Mouse (Mus musculus) spleen, adult 2 months (tissue): ENCODE results near the gene Actl6a.

ENCODE experiments used
- CTCF ChIP-seq: fragments of 200-500 bp; IDR thresholded peaks from 2 replicates; pipeline ENCODE4 v1.5.1; 2011; ENCODE audit warnings: mild to moderate bottlenecking, inconsistent platforms; ENCODE audit not compliant: insufficient read depth, insufficient read length, insufficient replicate concordance; ENCODE audit errors: extremely low read depth
- POLR2A ChIP-seq: fragments of 200-500 bp; IDR thresholded peaks from 2 replicates; pipeline ENCODE4 v1.6.1; 2011; ENCODE audit warnings: low read depth, low read length, inconsistent platforms

- TF ChIP-seq CTCF (no peak), POLR2A (no peak)
These were observed 11.9 kb upstream of the Actl6a start for GRCm38 (mm10) chr3:32694211-32694610.
